Mouse (Mus musculus) G1E (cell line): Measurements from ENCODE around the gene Prpsap1.

Source experiments
- CTCF ChIP-seq: IDR thresholded peaks from 2 replicates; pipeline ENCODE4 v1.5.1; 2012; ENCODE audit warnings: low read depth, low read length, inconsistent platforms, mixed read lengths
- GATA1 ChIP-seq: IDR thresholded peaks from 2 replicates; pipeline ENCODE4 v1.6.1; 2012; ENCODE audit warnings: borderline replicate concordance, low read length, inconsistent platforms, mixed read lengths
- GATA2 ChIP-seq: IDR thresholded peaks from 2 replicates; pipeline ENCODE4 v1.6.1; 2012; ENCODE audit warnings: low read depth, low read length, inconsistent platforms, borderline replicate concordance
- POLR2AphosphoS5 ChIP-seq: IDR thresholded peaks from 2 replicates; pipeline ENCODE4 v1.6.1; 2012; ENCODE audit warnings: low read depth, low read length, inconsistent platforms; ENCODE audit not compliant: insufficient replicate concordance
- TAL1 ChIP-seq: conservative IDR thresholded peaks from 2 replicates; pipeline ENCODE4 v1.6.1; 2012; ENCODE audit warnings: low read depth, low read length, inconsistent platforms, mixed read lengths

DNA sequence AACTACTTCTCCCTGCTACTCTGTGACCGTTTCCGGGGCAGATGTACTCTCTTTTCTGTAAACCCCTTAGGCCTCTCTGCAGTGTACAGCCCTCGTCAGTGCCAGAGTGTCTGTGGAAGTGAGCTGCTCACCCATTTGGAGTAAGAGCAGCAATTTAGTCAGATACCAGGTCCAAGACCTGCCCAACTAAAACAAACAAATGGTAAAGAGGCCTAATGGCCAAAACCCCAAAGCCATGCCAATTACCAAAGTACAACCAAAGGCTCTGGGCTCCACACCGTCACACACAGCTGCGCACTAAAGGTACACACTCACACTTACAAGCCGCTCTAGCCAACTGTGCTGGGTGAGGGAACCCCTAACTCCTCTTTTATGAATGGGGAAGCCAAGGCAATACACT is 17.3 kb downstream of the Prpsap1 start:
- TF ChIP-seq CTCF: no peak
- no peak for TF ChIP-seq TAL1
- TF ChIP-seq GATA1: no peak
- no peak for TF ChIP-seq GATA2
- TF ChIP-seq POLR2AphosphoS5: no peak
